Mouse (Mus musculus) spleen, adult 2 months (tissue): ENCODE measurements around the gene Trim2. TPM values are rescaled to one million over a fixed set of nuclear protein-coding genes. Genes with fewer than 3 reads are reported as not detected.

Experiments used
- DNase-seq, 2 experiments: peaks; one replicate each; pipeline versions ENCODE4 v3.0.0 to v3.0.0-alpha.2; 2012 to 2021; ENCODE audit warnings: low spot score in 2 of 2, low read depth in 1 of 2
- H3K27ac ChIP-seq: fragments of 200-500 bp; 2 replicates; pipeline ENCODE4 v1.5.1; 2012; ENCODE audit warnings: low read length, inconsistent platforms; ENCODE audit not compliant: insufficient read depth
- H3K27me3 ChIP-seq: fragments of 200-500 bp; 2 replicates; pipeline ENCODE4 v1.6.1; 2012; ENCODE audit warnings: mild to moderate bottlenecking, moderate library complexity, low read length, inconsistent platforms; ENCODE audit not compliant: control insufficient read depth, insufficient read depth
- H3K36me3 ChIP-seq: fragments of 200-500 bp; 2 replicates; pipeline ENCODE4 v1.6.1; 2012; ENCODE audit warnings: mild to moderate bottlenecking, low read length, inconsistent platforms; ENCODE audit not compliant: control insufficient read depth, insufficient read depth
- H3K4me1 ChIP-seq: fragments of 200-500 bp; 2 replicates; pipeline ENCODE4 v1.6.1; 2011; ENCODE audit warnings: inconsistent platforms; ENCODE audit not compliant: control insufficient read depth, insufficient read depth, insufficient read length
- H3K4me3 ChIP-seq: fragments of 200-500 bp; 2 replicates; pipeline ENCODE4 v1.5.1; 2011; ENCODE audit warnings: mild to moderate bottlenecking, inconsistent platforms; ENCODE audit not compliant: insufficient read depth, insufficient read length; ENCODE audit errors: extremely low read depth
- CTCF ChIP-seq: fragments of 200-500 bp; IDR thresholded peaks from 2 replicates; pipeline ENCODE4 v1.5.1; 2011; ENCODE audit warnings: mild to moderate bottlenecking, inconsistent platforms; ENCODE audit not compliant: insufficient read depth, insufficient read length, insufficient replicate concordance; ENCODE audit errors: extremely low read depth
- POLR2A ChIP-seq: fragments of 200-500 bp; IDR thresholded peaks from 2 replicates; pipeline ENCODE4 v1.6.1; 2011; ENCODE audit warnings: low read depth, low read length, inconsistent platforms
- WGBS: fragments of 180-500 bp; shearing (Covaris S2); methylation state at CpG from one replicate; pipeline ENCODE4 v1.1.7; 2018; 5-methylcytosine and 5-hydroxymethylcytosine counted together
- polyA plus RNA-seq: library from polyadenylated mRNA; depleted of rRNA; stranded (reverse); fragments of >200 nt; gene quantifications from 2 replicates; pipeline ENCODE4 v1.2.3, GENCODE M21; 2012

Gene Trim2
- polyA plus RNA-seq, 1 experiment: 5.7 TPM

DNA sequence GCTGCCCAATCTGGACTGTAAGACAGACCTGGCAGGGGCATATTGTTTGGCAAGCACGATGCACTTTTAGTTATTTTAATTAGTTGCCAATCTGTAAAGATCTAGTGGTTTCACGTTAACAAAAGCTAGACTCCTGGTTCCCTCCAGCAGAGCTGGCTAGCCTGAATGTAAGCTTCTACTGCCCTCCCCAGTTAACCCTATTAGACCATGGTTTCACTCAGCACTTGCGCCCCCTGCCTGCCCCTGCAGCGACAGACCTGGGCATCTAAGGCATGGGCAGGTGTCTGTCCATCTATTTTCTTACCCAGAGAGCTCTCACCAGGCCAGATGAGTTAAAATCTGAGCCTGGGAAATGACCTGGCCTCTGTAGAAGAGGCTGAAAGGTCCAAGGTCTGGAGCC lies 4.4 kb downstream of the Trim2 start:
- no peak overlapping the region for H3K4me3 ChIP-seq
- no peak overlapping the region for H3K27ac ChIP-seq
- DNase-seq: peak in 1 of 2 experiments; percentile 28
- H3K27me3 ChIP-seq: no peaks in the 10 kb centered on the region; the same call in 1 of the 2 replicates
- WGBS: 22% methylated on average over 4 of the region's 4 CpGs
- H3K36me3 ChIP-seq: no peaks in the 10 kb centered on the region
- no peaks in the 10 kb centered on the region; the same call in 1 of the 2 replicates for H3K4me1 ChIP-seq
- TF ChIP-seq POLR2A: no peak
- peak; percentile 25; the same call in 1 of the 2 replicates for TF ChIP-seq CTCF

DNA sequence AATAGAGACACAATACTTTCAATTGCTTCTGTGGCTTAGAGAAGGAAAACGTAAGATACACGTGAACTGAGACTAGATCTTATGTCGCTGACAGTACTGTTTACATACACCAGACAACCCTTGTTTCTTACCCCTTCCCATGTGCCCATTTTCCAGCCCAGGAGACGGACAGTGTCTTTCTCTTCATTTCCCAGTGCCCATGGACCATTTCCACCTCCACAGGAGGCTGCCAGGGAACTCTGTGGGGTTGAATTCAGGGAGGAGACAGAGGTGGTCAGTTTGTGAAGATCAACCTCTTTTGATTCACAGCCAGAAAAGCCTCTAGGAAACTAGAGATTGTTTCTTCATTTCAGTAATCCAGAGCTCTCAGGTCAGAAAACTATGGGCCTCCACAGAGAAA lies 5.0 kb downstream of the Trim2 start:
- Histone ChIP-seq H3K27ac (no peak overlapping the region), H3K4me1 (no peaks in the 10 kb centered on the region; the same call in 1 of the 2 replicates), H3K27me3 (no peaks in the 10 kb centered on the region; the same call in 1 of the 2 replicates), H3K4me3 (no peak overlapping the region), H3K36me3 (no peaks in the 10 kb centered on the region)
- TF ChIP-seq POLR2A: no peak
- TF ChIP-seq CTCF: no peak
- no peak for DNase-seq
- WGBS: 93% methylated on average over 4 of the region's 4 CpGs

DNA sequence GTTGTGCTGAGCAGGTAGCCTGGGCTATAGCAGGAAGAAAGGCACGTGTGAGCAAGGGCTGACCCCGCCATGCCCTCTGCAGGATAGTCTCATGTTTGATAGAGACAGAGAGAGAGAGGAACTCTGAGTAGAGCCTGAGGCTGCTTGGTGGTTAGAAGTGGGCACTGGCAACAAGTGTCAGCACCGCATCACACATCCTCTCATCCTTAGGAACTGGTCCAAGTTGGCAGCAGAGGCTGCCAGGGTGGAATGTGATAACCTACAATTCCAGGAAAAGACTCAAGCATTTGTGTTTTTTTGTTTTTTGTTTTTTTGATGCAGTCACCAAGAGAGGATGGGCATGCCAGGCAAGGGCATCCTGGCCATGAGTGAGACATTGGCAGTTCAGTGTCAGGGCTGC lies 8.5 kb downstream of the Trim2 start:
- Histone ChIP-seq H3K4me1 (no peaks in the 10 kb centered on the region), H3K4me3 (no peak overlapping the region), H3K27ac (no peak overlapping the region), H3K36me3 (no peaks in the 10 kb centered on the region), H3K27me3 (no peaks in the 10 kb centered on the region)
- no peak for TF ChIP-seq POLR2A
- no peak for TF ChIP-seq CTCF
- DNase-seq: no peak
- WGBS: 54% methylated on average over 3 of the region's 3 CpGs

- H3K4me1 ChIP-seq: no peaks in the 10 kb centered on the region
- H3K27me3 ChIP-seq: no peaks in the 10 kb centered on the region
- H3K36me3 ChIP-seq: no peaks in the 10 kb centered on the region
- no peak for DNase-seq
- H3K4me3 ChIP-seq: no peak overlapping the region
- WGBS: 90% methylated on average over 2 of the region's 2 CpGs
- H3K27ac ChIP-seq: no peak overlapping the region
- TF ChIP-seq CTCF: no peak
- TF ChIP-seq POLR2A: no peak
Observed at GRCm38 (mm10) chr3:84296676-84297075, 10.0 kb downstream of the Trim2 start.

GRCm38 (mm10) chr3:84294734-84295133 lies 11.9 kb downstream of the Trim2 start:
- no peak overlapping the region for H3K4me3 ChIP-seq
- H3K27ac ChIP-seq: no peak overlapping the region

GRCm38 (mm10) chr3:84293666-84294595 lies 12.7 kb downstream of the Trim2 start:
- H3K27ac ChIP-seq: no peak overlapping the region
- WGBS: 90% methylated on average over 13 of the region's 13 CpGs
- H3K4me1 ChIP-seq: no peaks in the 10 kb centered on the region
- H3K36me3 ChIP-seq: no peaks in the 10 kb centered on the region
- no peak for TF ChIP-seq CTCF
- no peak for TF ChIP-seq POLR2A
- DNase-seq: no peak
- no peaks in the 10 kb centered on the region for H3K27me3 ChIP-seq
- no peak overlapping the region for H3K4me3 ChIP-seq

More at GRCm38 (mm10) chr3:84294734-84295133, 11.9 kb downstream of the Trim2 start:
- H3K27me3 ChIP-seq: no peaks in the 10 kb centered on the region
- no peaks in the 10 kb centered on the region for H3K4me1 ChIP-seq
- TF ChIP-seq CTCF (no peak), POLR2A (no peak)
- H3K36me3 ChIP-seq: no peaks in the 10 kb centered on the region
- DNase-seq: no peak
- 90% methylated on average over 9 of the region's 9 CpGs for WGBS

DNA sequence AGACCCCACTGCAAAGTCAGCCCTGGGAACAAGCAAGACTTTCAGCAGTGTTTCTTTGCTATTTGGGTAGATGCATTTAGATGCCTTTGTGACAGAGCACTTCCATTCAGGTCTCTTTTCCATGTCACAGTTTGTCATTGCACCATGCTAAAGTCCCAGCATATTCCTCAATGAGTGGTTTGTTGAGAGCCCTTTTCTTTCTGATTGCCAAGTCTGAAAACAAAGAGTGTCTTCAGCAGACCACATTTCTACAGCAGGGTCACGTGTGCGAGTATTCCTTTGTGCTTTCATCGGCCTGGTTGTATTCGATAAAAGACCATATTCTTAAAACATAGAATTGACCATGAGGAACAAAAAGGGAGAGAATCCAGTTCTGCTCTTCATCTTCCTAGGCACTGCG lies 14.4 kb downstream of the Trim2 start:
- no peak overlapping the region for H3K27ac ChIP-seq
- H3K4me3 ChIP-seq: no peak overlapping the region
- TF ChIP-seq POLR2A (no peak), CTCF (no peak)
- 94% methylated on average over 5 of the region's 5 CpGs for WGBS
- DNase-seq: no peak
- no peaks in the 10 kb centered on the region for H3K36me3 ChIP-seq
- H3K4me1 ChIP-seq: no peaks in the 10 kb centered on the region
- H3K27me3 ChIP-seq: no peaks in the 10 kb centered on the region
